Mouse (Mus musculus) heart, embryonic 13.5 days (tissue): ENCODE results near the gene Nectin4. TPM values are rescaled to one million over a fixed set of nuclear protein-coding genes. Genes with fewer than 3 reads are reported as not detected.

Experiments used
- ATAC-seq: fragments of 200-750 bp; cut with Nextera tagmentation; 2 replicates; pipeline ENCODE4 v1.8.0; 2017; ENCODE audit warnings: moderate TSS enrichment; ENCODE audit not compliant: insufficient number of reproducible peaks, low FRiP score, low TSS enrichment; ENCODE audit errors: extremely low read depth
- H3K27ac ChIP-seq: fragments of 300-500 bp; sonication (generic); replicated peaks from 2 replicates; pipeline ENCODE4 v1.5.1; 2015; ENCODE audit warnings: moderate library complexity, mild to moderate bottlenecking, inconsistent platforms
- H3K27me3 ChIP-seq: fragments of 300-500 bp; sonication (generic); replicated peaks from 2 replicates; pipeline ENCODE4 v1.6.1; 2015; ENCODE audit warnings: mild to moderate bottlenecking, inconsistent platforms
- H3K36me3 ChIP-seq: fragments of 300-500 bp; sonication (generic); 2 replicates; pipeline ENCODE4 v1.6.1; 2015; ENCODE audit warnings: mild to moderate bottlenecking, inconsistent platforms
- H3K4me1 ChIP-seq: fragments of 300-500 bp; sonication (generic); 2 replicates; pipeline ENCODE4 v1.6.1; 2015; ENCODE audit warnings: inconsistent platforms
- H3K4me2 ChIP-seq: fragments of 300-500 bp; sonication (generic); 2 replicates; pipeline ENCODE4 v1.6.1; 2015; ENCODE audit warnings: inconsistent platforms, mild to moderate bottlenecking, moderate library complexity
- H3K4me3 ChIP-seq: fragments of 300-500 bp; sonication (generic); 2 replicates; pipeline ENCODE4 v1.5.1; 2015; ENCODE audit warnings: moderate library complexity, mild to moderate bottlenecking, inconsistent platforms
- H3K9ac ChIP-seq: fragments of 300-500 bp; sonication (generic); 2 replicates; pipeline ENCODE4 v1.6.1; 2015; ENCODE audit warnings: inconsistent platforms, mild to moderate bottlenecking, moderate library complexity
- H3K9me3 ChIP-seq: fragments of 300-500 bp; sonication (generic); 2 replicates; pipeline ENCODE4 v1.6.1; 2016; ENCODE audit warnings: inconsistent platforms
- WGBS: fragments of 180-500 bp; shearing (Covaris S2); methylation state at CpG from one replicate; pipeline ENCODE4 v1.1.7; 2015; ENCODE audit warnings: mixed read lengths; 5-methylcytosine and 5-hydroxymethylcytosine counted together
- polyA plus RNA-seq: library from polyadenylated mRNA; unstranded; fragments of >200 nt; fragmentation: Nextera tagmentation; extraction: Ambion mirVana; gene quantifications from 2 replicates; pipeline ENCODE4 v1.2.1, GENCODE M21; 2015

The Nectin4 gene
- polyA plus RNA-seq, 1 experiment from 2014 or later = 0.23 TPM

DNA sequence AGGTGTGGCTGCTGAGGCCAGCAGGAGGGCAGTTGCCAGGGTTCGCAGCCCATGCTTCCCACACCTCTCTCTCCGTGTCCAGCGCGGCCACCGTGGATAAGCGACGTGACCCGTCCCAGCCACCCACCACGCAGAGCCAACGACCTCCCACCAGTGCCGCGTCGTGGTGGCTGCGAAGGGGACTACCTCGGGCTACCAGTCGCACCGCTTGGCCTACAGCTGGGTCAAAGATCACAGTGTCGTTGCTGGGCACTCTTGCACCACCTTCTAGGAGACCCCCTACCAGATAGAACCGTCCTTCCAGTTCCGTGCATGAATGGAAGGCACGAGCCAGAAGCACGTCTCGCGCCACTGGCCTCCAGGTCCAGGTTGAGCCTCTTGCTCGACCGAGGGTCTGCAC, 9.6 kb upstream of the Nectin4 start:
- 5% methylated on average over 26 of the region's 26 CpGs for WGBS
- ATAC-seq = no peak; the same call in 1 of the 2 replicates
- peak overlapping the region; percentile 84 for H3K4me2 ChIP-seq
- 0 out of 2 replicates have a peak overlapping the region, but pooled peaks have one; percentile 12 for H3K27ac ChIP-seq
- H3K27me3 ChIP-seq = no peaks in the 10 kb centered on the region
- 0 out of 2 replicates have a peak, but pooled peaks cover 3% of the 10 kb centered on the region for H3K9me3 ChIP-seq
- peaks cover 34% of the 10 kb centered on the region for H3K36me3 ChIP-seq
- H3K9ac ChIP-seq = peak overlapping the region; percentile 82
- peaks cover 14% of the 10 kb centered on the region for H3K4me1 ChIP-seq
- H3K4me3 ChIP-seq = peak overlapping the region; percentile 65

DNA sequence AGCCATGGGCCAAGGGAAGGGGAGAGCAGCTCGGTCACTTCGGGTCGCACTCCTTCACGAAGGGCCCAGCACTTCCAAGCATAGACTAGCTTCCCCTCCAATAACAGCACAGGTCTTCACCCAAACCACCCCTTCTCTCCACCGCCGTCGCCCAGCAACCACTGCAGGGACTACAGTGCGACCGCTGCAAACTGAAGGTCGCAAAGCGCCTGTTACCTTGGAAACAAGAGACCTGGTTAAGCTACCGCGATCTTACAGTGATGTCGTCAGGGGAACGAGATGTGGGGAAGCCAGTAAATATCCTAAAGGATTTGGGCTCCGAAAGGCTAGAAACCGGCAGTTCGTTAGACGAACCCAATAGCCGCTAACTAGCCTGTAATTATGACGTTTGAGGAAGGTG, 9.2 kb upstream of the Nectin4 start, which contains the start of gene Klhdc9:
Gene Klhdc9 (minus strand): TSS at position 143 of the 400 bp plus-strand sequence.
- peak; percentile 74; the same call in 1 of the 2 replicates for ATAC-seq
- H3K9me3 ChIP-seq = 0 out of 2 replicates have a peak, but pooled peaks cover 3% of the 10 kb centered on the region
- H3K9ac ChIP-seq = peak within 1 kb of the TSS; percentile 82
- peak within 1 kb of the TSS; percentile 55; the same call in 1 of the 2 replicates for H3K27ac ChIP-seq
- WGBS = 1% methylated on average over 21 of the region's 21 CpGs
- no peaks in the 10 kb centered on the region for H3K27me3 ChIP-seq
- peak within 1 kb of the TSS; percentile 65 for H3K4me3 ChIP-seq
- peaks cover 34% of the 10 kb centered on the region for H3K36me3 ChIP-seq
- peaks cover 14% of the 10 kb centered on the region for H3K4me1 ChIP-seq
- H3K4me2 ChIP-seq = peak within 1 kb of the TSS; percentile 84

- Histone ChIP-seq H3K27me3 (no peaks in the 10 kb centered on the region), H3K4me3 (peak overlapping the region; percentile 65), H3K27ac (peak overlapping the region; percentile 55; the same call in 1 of the 2 replicates), H3K9me3 (0 out of 2 replicates have a peak, but pooled peaks cover 3% of the 10 kb centered on the region), H3K4me2 (peak overlapping the region; percentile 84), H3K36me3 (peaks cover 32% of the 10 kb centered on the region), H3K4me1 (peaks cover 14% of the 10 kb centered on the region), H3K9ac (peak overlapping the region; percentile 82)
- WGBS = 27% methylated on average over 16 of the region's 16 CpGs
- no peak for ATAC-seq
Observed at GRCm38 (mm10) chr1:171361106-171362103, 8.5 kb upstream of the Nectin4 start.

GRCm38 (mm10) chr1:171365934-171366333, 4.0 kb upstream of the Nectin4 start:
- H3K36me3 ChIP-seq = no peaks in the 10 kb centered on the region
- H3K9me3 ChIP-seq = no peaks in the 10 kb centered on the region
- H3K9ac ChIP-seq = no peak overlapping the region
- H3K4me3 ChIP-seq = no peak overlapping the region
- WGBS = 66% methylated on average over 7 of the region's 7 CpGs
- ATAC-seq = no peak
- peaks cover 6% of the 10 kb centered on the region for H3K4me1 ChIP-seq
- no peak overlapping the region for H3K27ac ChIP-seq
- H3K27me3 ChIP-seq = peaks cover 15% of the 10 kb centered on the region; the same call in 1 of the 2 replicates
- no peak overlapping the region for H3K4me2 ChIP-seq

DNA sequence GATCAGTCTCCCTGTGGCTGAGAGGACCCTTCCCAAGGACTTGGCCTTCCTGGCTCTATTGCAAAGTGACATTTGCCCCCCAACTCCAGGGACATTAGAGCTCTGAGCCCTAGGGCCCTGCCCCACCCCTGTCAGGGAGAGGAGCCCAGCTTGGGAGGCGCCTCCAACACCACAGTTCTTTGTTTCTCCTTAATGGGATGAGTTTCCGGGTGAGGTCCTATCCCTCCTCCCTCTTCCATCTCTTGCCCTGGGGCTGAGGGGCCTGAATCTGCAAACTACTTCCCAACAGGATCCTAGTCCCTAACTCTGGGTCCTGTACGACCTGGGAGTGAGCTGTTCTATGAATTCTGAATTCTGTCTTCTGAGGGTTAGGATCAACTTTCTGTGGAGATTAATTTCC, 3.0 kb downstream of the Nectin4 start:
- Histone ChIP-seq H3K4me3 (no peak overlapping the region), H3K36me3 (no peaks in the 10 kb centered on the region), H3K27ac (no peak overlapping the region), H3K4me1 (peaks cover 14% of the 10 kb centered on the region), H3K9me3 (no peaks in the 10 kb centered on the region), H3K4me2 (no peak overlapping the region), H3K9ac (no peak overlapping the region), H3K27me3 (peaks cover 35% of the 10 kb centered on the region; the same call in 1 of the 2 replicates)
- WGBS = 57% methylated on average over 3 of the region's 3 CpGs
- no peak for ATAC-seq

- no peak overlapping the region for H3K27ac ChIP-seq
- no peak overlapping the region for H3K4me3 ChIP-seq
- peaks cover 14% of the 10 kb centered on the region for H3K4me1 ChIP-seq
- peaks cover 35% of the 10 kb centered on the region; the same call in 1 of the 2 replicates for H3K27me3 ChIP-seq
- no peaks in the 10 kb centered on the region for H3K9me3 ChIP-seq
- no peak overlapping the region; the same call in 1 of the 2 replicates for H3K4me2 ChIP-seq
- ATAC-seq = no peak; the same call in 1 of the 2 replicates
- 8% methylated on average over 4 of the region's 4 CpGs for WGBS
- H3K9ac ChIP-seq = no peak overlapping the region
- H3K36me3 ChIP-seq = no peaks in the 10 kb centered on the region
Observed at GRCm38 (mm10) chr1:171373946-171374345, 4.0 kb downstream of the Nectin4 start.

- H3K4me1 ChIP-seq = peaks cover 26% of the 10 kb centered on the region
- no peaks in the 10 kb centered on the region for H3K36me3 ChIP-seq
- ATAC-seq = no peak
- H3K9me3 ChIP-seq = no peaks in the 10 kb centered on the region
- 39% methylated on average over 9 of the region's 9 CpGs for WGBS
- H3K4me2 ChIP-seq = no peak overlapping the region
- H3K4me3 ChIP-seq = no peak overlapping the region
- H3K27me3 ChIP-seq = peaks cover 36% of the 10 kb centered on the region
- H3K9ac ChIP-seq = no peak overlapping the region
- no peak overlapping the region for H3K27ac ChIP-seq
Observed at GRCm38 (mm10) chr1:171375646-171376097, 5.8 kb downstream of the Nectin4 start.

GRCm38 (mm10) chr1:171378298-171378697, 8.4 kb downstream of the Nectin4 start:
- 62% methylated on average over 6 of the region's 6 CpGs for WGBS
- no peak overlapping the region for H3K27ac ChIP-seq
- no peaks in the 10 kb centered on the region for H3K9me3 ChIP-seq
- no peak for ATAC-seq
- peaks cover 26% of the 10 kb centered on the region for H3K4me1 ChIP-seq
- H3K4me2 ChIP-seq = no peak overlapping the region
- H3K9ac ChIP-seq = no peak overlapping the region
- H3K4me3 ChIP-seq = no peak overlapping the region
- no peaks in the 10 kb centered on the region for H3K36me3 ChIP-seq
- H3K27me3 ChIP-seq = peaks cover 31% of the 10 kb centered on the region

DNA sequence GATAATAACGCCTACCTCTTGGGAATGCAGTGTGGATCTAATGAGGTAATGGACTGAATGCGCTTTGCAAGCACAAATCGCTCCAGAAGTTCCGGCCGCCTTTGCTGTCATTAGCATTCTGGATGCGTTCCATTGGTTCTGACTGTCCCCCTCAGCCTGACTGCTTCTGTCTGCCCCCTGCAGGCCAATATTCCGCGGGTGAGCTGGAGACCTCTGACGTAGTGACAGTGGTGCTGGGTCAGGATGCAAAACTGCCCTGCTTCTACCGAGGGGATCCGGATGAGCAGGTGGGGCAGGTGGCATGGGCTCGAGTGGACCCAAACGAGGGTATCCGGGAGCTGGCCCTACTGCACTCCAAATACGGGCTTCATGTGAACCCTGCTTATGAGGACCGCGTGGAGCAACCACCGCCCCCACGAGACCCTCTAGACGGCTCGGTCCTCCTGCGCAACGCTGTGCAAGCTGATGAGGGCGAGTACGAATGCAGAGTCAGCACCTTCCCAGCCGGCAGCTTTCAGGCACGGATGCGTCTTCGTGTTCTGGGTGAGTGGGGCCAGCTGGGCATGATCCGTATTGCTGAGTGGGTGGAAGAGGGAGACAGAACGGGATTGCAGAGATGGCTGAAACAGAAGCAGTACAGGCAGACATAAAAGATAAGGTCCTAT, 10.2 kb downstream of the Nectin4 start:
- H3K27me3 ChIP-seq = peaks cover 39% of the 10 kb centered on the region
- H3K4me1 ChIP-seq = peaks cover 18% of the 10 kb centered on the region
- no peaks in the 10 kb centered on the region for H3K9me3 ChIP-seq
- H3K36me3 ChIP-seq = no peaks in the 10 kb centered on the region
- WGBS = 3% methylated on average over 31 of the region's 31 CpGs
- peak overlapping the region; percentile 66 for H3K9ac ChIP-seq
- peak overlapping the region; percentile 68 for H3K4me2 ChIP-seq
- H3K27ac ChIP-seq = no peak overlapping the region
- H3K4me3 ChIP-seq = peak overlapping the region; percentile 41
- ATAC-seq = no peak

DNA sequence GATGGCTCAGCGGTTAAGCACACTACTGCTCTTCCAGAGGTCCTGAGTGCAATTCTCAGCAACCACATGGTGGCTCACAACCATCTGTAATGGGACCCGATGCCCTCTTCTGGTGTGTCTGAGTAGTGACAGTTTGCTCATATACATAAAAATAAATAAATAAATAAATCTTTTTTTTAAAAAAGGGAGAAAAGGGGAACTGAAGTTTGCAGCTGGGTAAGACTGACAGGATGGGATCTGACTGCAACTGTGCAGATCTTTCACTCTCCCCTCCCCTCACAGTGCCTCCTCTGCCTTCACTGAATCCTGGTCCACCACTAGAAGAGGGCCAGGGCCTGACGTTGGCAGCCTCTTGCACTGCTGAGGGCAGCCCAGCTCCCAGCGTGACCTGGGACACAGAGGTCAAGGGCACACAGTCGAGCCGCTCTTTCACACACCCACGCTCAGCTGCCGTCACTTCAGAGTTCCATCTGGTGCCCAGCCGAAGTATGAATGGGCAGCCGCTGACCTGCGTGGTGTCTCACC, 12.3 kb downstream of the Nectin4 start:
- Histone ChIP-seq H3K36me3 (no peaks in the 10 kb centered on the region), H3K9me3 (no peaks in the 10 kb centered on the region), H3K27ac (no peak overlapping the region), H3K27me3 (peaks cover 39% of the 10 kb centered on the region), H3K4me2 (no peak overlapping the region), H3K4me1 (peaks cover 12% of the 10 kb centered on the region), H3K9ac (no peak overlapping the region), H3K4me3 (no peak overlapping the region)
- ATAC-seq = no peak
- 75% methylated on average over 11 of the region's 11 CpGs for WGBS

- peaks cover 10% of the 10 kb centered on the region for H3K4me1 ChIP-seq
Observed at GRCm38 (mm10) chr1:171384361-171384760, 14.5 kb downstream of the Nectin4 start.

More at GRCm38 (mm10) chr1:171384361-171384760, 14.5 kb downstream of the Nectin4 start:
- WGBS = 66% methylated on average over 9 of the region's 9 CpGs
- no peak for ATAC-seq
- H3K27me3 ChIP-seq = peaks cover 36% of the 10 kb centered on the region
- no peak overlapping the region for H3K4me3 ChIP-seq
- no peak overlapping the region for H3K4me2 ChIP-seq
- H3K9ac ChIP-seq = no peak overlapping the region
- H3K36me3 ChIP-seq = no peaks in the 10 kb centered on the region
- no peak overlapping the region for H3K27ac ChIP-seq
- no peaks in the 10 kb centered on the region for H3K9me3 ChIP-seq
